Mouse (Mus musculus): Measurements from ENCODE around the gene Qrfpr. TPM values are rescaled to one million over a fixed set of nuclear protein-coding genes. Genes with fewer than 3 reads are reported as not detected.
A peak's percentile ranks its signal among the peaks of the same experiment; 100 is the strongest.

Qrfpr gene
- total and polyA plus RNA-seq, 2 experiments from 2014 or later, result 0.38 to 2.7 TPM

DNA sequence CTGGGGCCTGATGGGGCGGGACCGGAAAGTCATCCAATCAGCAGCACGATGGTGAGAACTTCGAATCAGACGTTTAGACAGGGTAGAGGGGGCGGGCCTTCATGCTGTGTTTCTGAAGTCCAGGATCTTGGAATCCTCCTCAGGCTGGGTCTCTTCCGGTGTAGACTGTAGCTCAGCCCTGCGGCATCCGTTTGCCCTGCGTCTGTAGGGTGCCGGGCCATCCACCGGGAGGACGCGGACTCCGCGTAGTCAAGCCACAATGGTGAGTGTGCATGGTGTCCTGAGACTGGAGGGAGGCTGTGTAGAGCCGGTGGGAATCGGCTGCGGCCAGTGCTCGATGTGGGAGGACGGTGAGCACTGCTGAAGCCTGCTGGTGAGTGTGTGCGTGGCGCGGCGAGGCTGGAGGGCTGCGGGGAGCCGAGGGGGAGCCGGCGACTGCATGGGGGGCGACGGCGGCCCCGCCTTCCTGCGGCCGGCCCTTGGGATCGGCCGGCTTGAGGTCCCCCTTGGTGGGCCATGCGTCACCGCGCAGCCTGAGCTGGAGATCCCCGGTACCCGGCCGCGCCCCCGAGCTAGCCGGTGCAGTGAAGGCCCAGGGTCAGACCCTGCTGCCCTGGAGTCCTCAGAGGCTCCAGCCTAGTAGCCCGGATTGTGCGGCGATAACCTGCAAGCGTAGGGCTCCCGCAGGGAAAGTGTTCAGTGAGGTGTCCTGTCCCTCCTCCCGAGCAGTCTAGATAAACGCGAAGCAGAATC, 71.0 kb downstream of the Qrfpr start, which contains the start of gene D3Ertd254e:
TSS of gene D3Ertd254e (plus strand) at position 84 of the 753 bp plus-strand sequence.
- peak; percentile 49 for TF ChIP-seq CTCF (IDR thresholded peaks at IDR 0.05; ENCODE audit: low read depth)
- H3K27ac ChIP-seq (ENCODE audit: low read depth, low read length), result peak within 1 kb of the TSS; percentile 89
- peak within 1 kb of the TSS; percentile 67 for H3K4me2 ChIP-seq (ENCODE audit: low read depth)
- no peaks in the 10 kb centered on the region for H3K36me3 ChIP-seq (ENCODE audit: insufficient read depth)
- no peaks in the 10 kb centered on the region for H3K9me3 ChIP-seq (ENCODE audit: low read length)
- ATAC-seq (peak; percentile 99), DNase-seq (peak; percentile 93)
- peak within 1 kb of the TSS; percentile 97 for H3K9ac ChIP-seq
- peak within 1 kb of the TSS; percentile 87 for H3K4me3 ChIP-seq (ENCODE audit: low read depth, low read length)
- H3K4me1 ChIP-seq (ENCODE audit: insufficient read depth), result peaks cover 18% of the 10 kb centered on the region
- WGBS, result 2% methylated on average over 51 of the region's 54 CpGs
- no peaks in the 10 kb centered on the region for H3K27me3 ChIP-seq (ENCODE audit: insufficient read depth, low read length)

DNA sequence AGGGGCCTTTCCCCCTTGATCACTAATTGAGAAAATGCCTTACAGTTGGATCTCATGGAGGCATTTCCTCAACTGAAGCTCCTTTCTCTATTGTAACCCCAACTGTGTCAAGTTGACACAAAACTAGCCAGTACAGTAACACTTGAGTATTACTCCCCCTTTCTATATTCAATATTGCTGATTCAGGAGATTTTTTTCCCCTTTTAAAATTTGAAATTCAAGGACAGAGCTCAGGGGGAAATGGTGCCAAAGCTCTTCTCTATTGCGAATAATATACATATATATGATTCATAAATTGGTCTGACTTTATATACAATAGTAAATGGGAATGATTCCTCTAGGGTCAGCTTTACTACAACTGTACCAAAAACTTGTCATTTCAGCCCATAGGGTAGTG, 71.6 kb downstream of the Qrfpr start:
- no peaks in the 10 kb centered on the region for H3K27me3 ChIP-seq (ENCODE audit: insufficient read depth, low read length)
- H3K27ac ChIP-seq (ENCODE audit: low read depth, low read length), result 0 out of 2 replicates have a peak overlapping the region, but pooled peaks have one; percentile 89
- H3K36me3 ChIP-seq (ENCODE audit: insufficient read depth), result no peaks in the 10 kb centered on the region
- TF ChIP-seq CTCF (IDR thresholded peaks at IDR 0.05; ENCODE audit: low read depth), result no peak
- peak overlapping the region; percentile 87 for H3K4me3 ChIP-seq (ENCODE audit: low read depth, low read length)
- WGBS, result 10% methylated on average over 1 of the region's 1 CpGs
- ATAC-seq (no peak), DNase-seq (no peak)
- peak overlapping the region; percentile 97; the same call in 1 of the 2 replicates for H3K9ac ChIP-seq
- no peaks in the 10 kb centered on the region for H3K9me3 ChIP-seq (ENCODE audit: low read length)
- H3K4me1 ChIP-seq (ENCODE audit: insufficient read depth), result peaks cover 18% of the 10 kb centered on the region
- peak overlapping the region; percentile 67 for H3K4me2 ChIP-seq (ENCODE audit: low read depth)

DNA sequence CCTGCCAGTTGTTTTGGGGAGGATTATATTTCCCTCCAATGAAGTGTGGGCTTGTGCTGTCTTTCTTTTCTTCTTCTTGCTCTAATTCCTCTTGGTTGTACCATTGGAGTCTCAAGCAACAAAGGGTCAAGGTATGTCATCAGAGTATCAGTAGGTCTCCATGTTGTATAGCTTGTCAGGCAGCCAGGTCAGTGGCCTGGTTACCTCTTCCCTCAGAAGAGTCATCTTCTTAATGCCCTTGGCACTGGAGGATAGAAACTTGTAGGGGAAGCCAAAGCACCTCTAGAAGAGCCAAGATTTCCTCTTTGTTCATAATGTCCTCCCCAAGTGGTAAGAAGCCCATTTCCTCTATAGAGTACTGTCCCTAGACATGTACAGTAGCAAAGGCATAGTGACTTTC, 83.1 kb downstream of the Qrfpr start:
- no peak overlapping the region for H3K27ac ChIP-seq (ENCODE audit: low read depth, low read length)
- H3K4me1 ChIP-seq (ENCODE audit: insufficient read depth), result no peaks in the 10 kb centered on the region
- no peak overlapping the region for H3K9ac ChIP-seq
- no peak for TF ChIP-seq CTCF (IDR thresholded peaks at IDR 0.05; ENCODE audit: low read depth)
- H3K27me3 ChIP-seq (ENCODE audit: insufficient read depth, low read length), result no peaks in the 10 kb centered on the region
- DNase-seq (no peak), ATAC-seq (no peak)
- H3K4me3 ChIP-seq (ENCODE audit: low read depth, low read length), result no peak overlapping the region
- H3K9me3 ChIP-seq (ENCODE audit: low read length), result no peaks in the 10 kb centered on the region
- no peaks in the 10 kb centered on the region for H3K36me3 ChIP-seq (ENCODE audit: insufficient read depth)
- no peak overlapping the region for H3K4me2 ChIP-seq (ENCODE audit: low read depth)

DNA sequence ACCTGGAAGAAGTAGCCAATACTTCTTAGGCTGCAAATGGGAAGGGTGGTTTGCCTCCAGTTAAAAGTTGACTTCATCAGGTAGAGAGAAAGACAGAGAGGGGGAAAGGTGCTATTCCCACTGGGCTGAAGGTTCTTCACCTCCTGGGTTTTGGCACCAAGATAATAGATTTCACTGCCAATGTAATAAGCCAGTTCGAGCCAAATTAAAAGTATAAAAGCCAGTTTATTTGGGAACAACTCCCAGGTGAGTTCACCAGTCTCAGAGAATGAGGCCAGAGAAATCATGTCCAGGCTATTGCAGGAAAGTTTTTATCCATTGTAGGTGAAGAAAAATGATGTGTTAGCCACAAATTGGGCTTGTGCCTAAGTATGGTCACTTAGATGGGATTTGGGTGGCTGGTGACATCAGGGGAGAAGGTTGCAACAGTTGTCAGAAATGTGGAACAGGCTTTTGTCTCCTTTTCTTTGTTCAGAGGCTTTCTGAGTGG, 83.9 kb downstream of the Qrfpr start:
- no peak for ATAC-seq

DNA sequence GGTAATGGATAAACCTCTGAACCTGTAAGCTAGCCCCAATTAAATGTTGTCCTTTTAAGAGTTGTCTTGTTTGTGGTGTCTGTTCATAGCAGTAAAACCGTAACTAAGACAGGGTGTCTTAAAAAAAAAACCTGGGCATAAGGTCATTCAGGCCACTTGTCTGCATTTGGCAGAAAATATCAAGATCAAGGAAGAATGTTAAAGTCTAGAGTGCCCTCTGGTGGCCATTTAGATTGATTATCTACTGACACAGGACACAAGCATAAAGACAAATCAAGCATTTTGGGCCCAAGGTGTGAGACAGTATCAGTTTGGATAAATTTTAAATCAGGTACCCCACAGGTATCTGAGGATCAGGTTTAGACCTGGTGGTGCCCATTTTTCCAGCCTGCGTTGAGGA, 84.6 kb downstream of the Qrfpr start:
- ATAC-seq (no peak), DNase-seq (peak; percentile 31)
- no peak overlapping the region for H3K9ac ChIP-seq
- no peaks in the 10 kb centered on the region for H3K4me1 ChIP-seq (ENCODE audit: insufficient read depth)
- H3K4me3 ChIP-seq (ENCODE audit: low read depth, low read length), result no peak overlapping the region
- TF ChIP-seq CTCF (IDR thresholded peaks at IDR 0.05; ENCODE audit: low read depth), result peak; percentile 45
- no peaks in the 10 kb centered on the region for H3K27me3 ChIP-seq (ENCODE audit: insufficient read depth, low read length)
- H3K27ac ChIP-seq (ENCODE audit: low read depth, low read length), result no peak overlapping the region
- 45% methylated on average over 2 of the region's 2 CpGs for WGBS
- H3K9me3 ChIP-seq (ENCODE audit: low read length), result no peaks in the 10 kb centered on the region
- no peak overlapping the region for H3K4me2 ChIP-seq (ENCODE audit: low read depth)
- H3K36me3 ChIP-seq (ENCODE audit: insufficient read depth), result no peaks in the 10 kb centered on the region

More for the DNA sequence above, 83.9 kb downstream of the Qrfpr start:
- H3K4me2 ChIP-seq (ENCODE audit: low read depth), result no peak overlapping the region
- H3K9me3 ChIP-seq (ENCODE audit: low read length), result no peaks in the 10 kb centered on the region
- no peak overlapping the region for H3K27ac ChIP-seq (ENCODE audit: low read depth, low read length)
- H3K9ac ChIP-seq, result no peak overlapping the region
- no peaks in the 10 kb centered on the region for H3K27me3 ChIP-seq (ENCODE audit: insufficient read depth, low read length)
- no peaks in the 10 kb centered on the region for H3K4me1 ChIP-seq (ENCODE audit: insufficient read depth)
- no peak overlapping the region for H3K4me3 ChIP-seq (ENCODE audit: low read depth, low read length)
- DNase-seq, result no peak
- no peak for TF ChIP-seq CTCF (IDR thresholded peaks at IDR 0.05; ENCODE audit: low read depth)
- 69% methylated on average over 1 of the region's 1 CpGs for WGBS
- H3K36me3 ChIP-seq (ENCODE audit: insufficient read depth), result no peaks in the 10 kb centered on the region

DNA sequence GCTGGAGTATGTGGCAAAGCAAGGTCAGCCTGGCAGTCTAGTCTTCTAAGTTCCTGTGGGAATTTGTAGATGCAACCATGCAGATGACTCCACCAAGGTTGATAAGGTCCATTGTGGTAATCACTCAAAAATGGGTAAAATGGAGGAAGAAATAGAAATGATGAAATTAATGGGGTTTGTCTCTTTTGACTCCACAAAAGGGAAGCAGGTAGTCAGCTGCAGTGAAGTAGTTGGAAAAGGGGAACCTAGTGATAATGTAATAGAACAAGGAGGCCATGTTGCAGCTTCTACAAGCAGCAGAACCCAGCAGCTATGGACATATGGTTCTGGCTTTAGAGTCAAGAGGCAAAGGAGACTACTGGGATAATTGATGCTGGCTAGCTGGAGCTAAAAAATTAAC, 86.0 kb downstream of the Qrfpr start:
- Histone ChIP-seq H3K4me3 (ENCODE audit: low read depth, low read length) (no peak overlapping the region), H3K27ac (ENCODE audit: low read depth, low read length) (no peak overlapping the region), H3K9me3 (ENCODE audit: low read length) (no peaks in the 10 kb centered on the region), H3K36me3 (ENCODE audit: insufficient read depth) (no peaks in the 10 kb centered on the region), H3K9ac (no peak overlapping the region), H3K27me3 (ENCODE audit: insufficient read depth, low read length) (no peaks in the 10 kb centered on the region), H3K4me2 (ENCODE audit: low read depth) (no peak overlapping the region), H3K4me1 (ENCODE audit: insufficient read depth) (no peaks in the 10 kb centered on the region)
- no peak for DNase-seq
- no peak for ATAC-seq
- no peak for TF ChIP-seq CTCF (IDR thresholded peaks at IDR 0.05; ENCODE audit: low read depth)

Other genes with a start within 250 kb of the Qrfpr start
- gene Mccc1, start 221.6 kb downstream of the Qrfpr start, total RNA-seq (2014; rRNA removed), result 5.9 and 7.7 TPM in 2 replicates
- gene Mccc1, start 221.6 kb downstream of the Qrfpr start, polyA plus RNA-seq (2015; fragmentation: Nextera tagmentation; extraction: Ambion mirVana), result 8.9 and 13.7 TPM in 2 replicates
- gene Ccdc144b, start 168.8 kb downstream of the Qrfpr start, total RNA-seq (2014; rRNA removed), result not detected in 2 replicates
- gene Ccdc144b, start 168.8 kb downstream of the Qrfpr start, polyA plus RNA-seq (2015; fragmentation: Nextera tagmentation; extraction: Ambion mirVana), result not detected in 2 replicates
- gene Acad9, start 156.3 kb downstream of the Qrfpr start, total RNA-seq (2014; rRNA removed), result 34.6 and 43.5 TPM in 2 replicates
- 62.0 and 67.9 TPM in 2 replicates for gene Acad9, start 156.3 kb downstream of the Qrfpr start, polyA plus RNA-seq (2015; fragmentation: Nextera tagmentation; extraction: Ambion mirVana)
- 22.4 and 26.2 TPM in 2 replicates for gene D3Ertd254e, start 71.3 kb downstream of the Qrfpr start, total RNA-seq (2014; rRNA removed)
- 6.8 and 10.6 TPM in 2 replicates for gene D3Ertd254e, start 71.3 kb downstream of the Qrfpr start, polyA plus RNA-seq (2015; fragmentation: Nextera tagmentation; extraction: Ambion mirVana)

Data from forebrain, postnatal 0 days (tissue).